Mouse (Mus musculus) embryonic facial prominence, embryonic 10.5 days (tissue): ENCODE data around the gene Swap70. TPM values are rescaled to one million over a fixed set of nuclear protein-coding genes. Genes with fewer than 3 reads are reported as not detected.

Source experiments
- DNase-seq: peaks from one replicate; pipeline ENCODE4 v3.0.0-alpha.2; 2017; ENCODE audit warnings: low spot score
- H3K27ac ChIP-seq: fragments of 300-500 bp; sonication (generic); replicated peaks from 2 replicates; pipeline ENCODE4 v1.5.1; 2016; ENCODE audit warnings: mild to moderate bottlenecking
- H3K27me3 ChIP-seq: fragments of 300-500 bp; sonication (generic); replicated peaks from 2 replicates; pipeline ENCODE4 v1.6.1; 2016; ENCODE audit warnings: low read depth, mild to moderate bottlenecking; ENCODE audit not compliant: poor library complexity, severe bottlenecking
- H3K36me3 ChIP-seq: fragments of 300-500 bp; sonication (generic); replicated peaks from 2 replicates; pipeline ENCODE4 v1.6.1; 2016; ENCODE audit warnings: mild to moderate bottlenecking, moderate library complexity
- H3K4me1 ChIP-seq: fragments of 300-500 bp; sonication (generic); 2 replicates; pipeline ENCODE4 v1.6.1; 2016
- H3K4me3 ChIP-seq: fragments of 300-500 bp; sonication (generic); 2 replicates; pipeline ENCODE4 v1.5.1; 2016; ENCODE audit warnings: mild to moderate bottlenecking, moderate library complexity
- H3K9me3 ChIP-seq: fragments of 300-500 bp; sonication (generic); 2 replicates; pipeline ENCODE4 v1.6.1; 2016; ENCODE audit warnings: mild to moderate bottlenecking
- WGBS: fragments of 180-500 bp; shearing (Covaris S2); methylation state at CpG from one replicate; pipeline ENCODE4 v1.1.7; 2016; 5-methylcytosine and 5-hydroxymethylcytosine counted together
- polyA plus RNA-seq: library from polyadenylated mRNA; unstranded; fragments of >200 nt; fragmentation: Nextera tagmentation; extraction: Ambion mirVana; gene quantifications from 2 replicates; pipeline ENCODE4 v1.2.1, GENCODE M21; 2016

Swap70 gene
- polyA plus RNA-seq, 1 experiment from 2014 or later, result 30.7 TPM

GRCm38 (mm10) chr7:110283484-110284275 lies 62.2 kb downstream of the Swap70 start:
- peaks cover 41% of the 10 kb centered on the region for H3K36me3 ChIP-seq
- DNase-seq, result no peak
- no peak overlapping the region for H3K27ac ChIP-seq
- no peaks in the 10 kb centered on the region for H3K9me3 ChIP-seq
- H3K27me3 ChIP-seq, result no peaks in the 10 kb centered on the region
- 94% methylated on average over 6 of the region's 6 CpGs for WGBS
- H3K4me3 ChIP-seq, result no peak overlapping the region
- H3K4me1 ChIP-seq, result peaks cover 16% of the 10 kb centered on the region

- 93% methylated on average over 12 of the region's 12 CpGs for WGBS
- Histone ChIP-seq H3K9me3 (no peaks in the 10 kb centered on the region), H3K4me1 (peaks cover 22% of the 10 kb centered on the region), H3K36me3 (peaks cover 25% of the 10 kb centered on the region), H3K27me3 (no peaks in the 10 kb centered on the region), H3K27ac (no peak overlapping the region), H3K4me3 (no peak overlapping the region)
- no peak for DNase-seq
These were observed 63.8 kb downstream of the Swap70 start for GRCm38 (mm10) chr7:110285076-110285848.

DNA sequence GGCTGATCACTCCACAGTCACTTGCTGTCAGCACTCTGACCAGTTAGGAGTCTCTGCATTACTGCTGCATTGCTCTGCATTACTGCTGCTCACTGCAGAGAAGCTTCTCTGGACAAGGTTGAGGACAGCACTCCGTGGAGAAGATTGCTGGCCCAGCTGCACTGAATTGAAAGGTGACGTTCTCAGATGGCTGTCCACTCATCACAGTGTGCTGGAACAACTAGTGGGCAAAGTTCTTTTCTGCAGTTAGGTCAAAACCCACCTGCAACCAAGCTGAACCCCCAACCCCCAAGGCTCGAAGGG lies 64.3 kb downstream of the Swap70 start:
- DNase-seq, result no peak
- H3K4me3 ChIP-seq, result no peak overlapping the region
- 83% methylated on average over 3 of the region's 3 CpGs for WGBS

DNA sequence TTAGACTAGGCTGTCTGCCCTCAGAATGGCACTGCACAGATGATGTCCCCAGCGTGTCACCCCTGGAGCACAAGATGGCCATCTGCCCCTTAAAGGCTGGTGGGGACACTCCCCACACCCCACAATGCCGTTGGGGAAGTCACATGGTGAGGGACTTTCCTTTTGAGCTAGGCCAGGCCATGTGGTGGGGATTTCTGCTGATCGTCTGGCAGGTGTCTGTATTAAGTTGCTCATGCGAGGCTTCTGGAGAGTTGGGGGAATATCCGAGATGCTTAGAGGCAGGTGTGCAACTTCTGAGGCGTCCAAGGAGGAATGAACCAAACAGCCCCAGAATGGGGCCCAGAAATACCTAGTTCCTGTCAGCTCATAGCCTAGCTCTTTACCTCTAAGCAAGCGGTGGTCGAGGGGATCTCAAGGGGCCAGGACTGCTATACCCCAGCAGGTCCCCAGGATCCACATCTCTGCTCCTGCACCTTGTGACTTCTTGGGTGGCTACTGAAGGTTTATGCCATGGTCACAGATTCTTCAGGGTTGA lies 64.8 kb downstream of the Swap70 start:
- H3K9me3 ChIP-seq, result no peaks in the 10 kb centered on the region
- H3K27ac ChIP-seq, result no peak overlapping the region
- no peaks in the 10 kb centered on the region for H3K27me3 ChIP-seq
- H3K4me3 ChIP-seq, result no peak overlapping the region
- no peak for DNase-seq
- WGBS, result 83% methylated on average over 8 of the region's 8 CpGs
- H3K4me1 ChIP-seq, result peaks cover 22% of the 10 kb centered on the region
- H3K36me3 ChIP-seq, result peaks cover 16% of the 10 kb centered on the region

More for the DNA sequence above, 64.3 kb downstream of the Swap70 start:
- no peaks in the 10 kb centered on the region for H3K9me3 ChIP-seq
- peaks cover 22% of the 10 kb centered on the region for H3K4me1 ChIP-seq
- no peak overlapping the region for H3K27ac ChIP-seq
- H3K27me3 ChIP-seq, result no peaks in the 10 kb centered on the region
- peaks cover 21% of the 10 kb centered on the region for H3K36me3 ChIP-seq

DNA sequence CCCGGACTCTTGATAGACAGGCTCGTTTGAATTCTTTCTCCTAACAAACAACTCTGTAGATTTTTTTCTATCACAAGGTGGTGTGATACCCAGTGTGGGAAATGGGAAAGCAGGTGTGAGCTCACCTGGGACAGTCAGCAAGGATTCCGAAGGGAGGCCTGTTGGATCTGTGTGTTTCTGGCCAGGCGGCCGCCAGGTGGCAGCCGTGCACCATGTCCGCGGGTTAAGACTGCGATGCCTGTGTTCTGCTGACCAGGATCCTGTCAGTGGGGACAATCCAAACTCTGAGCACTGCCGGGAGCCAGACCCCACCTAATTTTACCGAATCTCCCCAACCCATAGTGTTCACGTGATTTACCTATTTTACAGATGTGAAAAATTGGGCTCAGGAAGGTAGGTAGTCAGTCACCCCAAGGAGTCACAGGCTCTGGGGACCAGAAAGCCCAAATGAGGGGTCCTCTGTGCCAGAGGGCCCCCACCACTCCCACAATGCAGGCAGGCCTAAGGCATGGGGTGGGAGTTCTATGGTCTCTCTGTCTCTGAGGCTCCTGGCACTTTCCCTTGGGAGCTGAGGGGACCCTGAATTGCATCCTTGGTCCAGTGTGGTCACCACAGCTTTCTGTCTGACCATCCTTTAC lies 65.4 kb downstream of the Swap70 start:
- H3K4me3 ChIP-seq, result no peak overlapping the region
- peaks cover 22% of the 10 kb centered on the region for H3K4me1 ChIP-seq
- H3K27ac ChIP-seq, result peak overlapping the region; percentile 21; the same call in 1 of the 2 replicates
- WGBS, result 7% methylated on average over 12 of the region's 12 CpGs
- DNase-seq, result peak; percentile 89
- H3K36me3 ChIP-seq, result peaks cover 10% of the 10 kb centered on the region
- no peaks in the 10 kb centered on the region for H3K9me3 ChIP-seq
- H3K27me3 ChIP-seq, result no peaks in the 10 kb centered on the region

DNA sequence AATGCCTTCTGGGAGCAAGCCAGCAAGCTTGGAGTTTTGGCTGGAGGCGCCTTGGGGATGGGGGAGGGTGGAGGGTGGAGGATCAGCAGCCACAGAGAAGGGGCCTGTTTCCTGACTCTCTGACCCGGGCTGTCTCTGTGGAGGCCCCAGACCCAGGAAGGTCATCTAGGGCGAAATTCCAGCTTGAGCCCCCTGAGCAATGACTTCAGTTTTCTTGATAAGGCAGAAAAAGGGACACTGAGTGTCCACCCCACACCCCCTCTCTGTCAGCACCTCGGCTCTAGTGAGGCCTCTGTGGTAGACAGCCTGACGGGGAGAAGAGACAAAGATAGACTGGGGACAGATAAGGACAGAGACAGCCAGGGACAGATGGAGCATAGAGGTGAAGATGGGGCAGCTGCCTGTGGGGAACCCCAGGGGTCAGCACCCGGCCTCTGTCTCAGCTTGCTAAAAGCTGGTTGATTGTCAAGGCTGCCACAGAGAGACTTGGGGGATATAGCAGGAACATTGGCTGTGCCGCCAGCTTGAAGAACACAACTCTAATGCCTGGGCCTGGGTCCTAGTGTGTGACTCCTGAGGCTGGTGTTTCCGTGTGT lies 66.1 kb downstream of the Swap70 start:
- Histone ChIP-seq H3K4me3 (no peak overlapping the region), H3K36me3 (peaks cover 3% of the 10 kb centered on the region), H3K27ac (peak overlapping the region; percentile 21; the same call in 1 of the 2 replicates), H3K4me1 (peaks cover 22% of the 10 kb centered on the region), H3K27me3 (no peaks in the 10 kb centered on the region), H3K9me3 (no peaks in the 10 kb centered on the region)
- DNase-seq, result no peak
- 39% methylated on average over 8 of the region's 8 CpGs for WGBS

DNA sequence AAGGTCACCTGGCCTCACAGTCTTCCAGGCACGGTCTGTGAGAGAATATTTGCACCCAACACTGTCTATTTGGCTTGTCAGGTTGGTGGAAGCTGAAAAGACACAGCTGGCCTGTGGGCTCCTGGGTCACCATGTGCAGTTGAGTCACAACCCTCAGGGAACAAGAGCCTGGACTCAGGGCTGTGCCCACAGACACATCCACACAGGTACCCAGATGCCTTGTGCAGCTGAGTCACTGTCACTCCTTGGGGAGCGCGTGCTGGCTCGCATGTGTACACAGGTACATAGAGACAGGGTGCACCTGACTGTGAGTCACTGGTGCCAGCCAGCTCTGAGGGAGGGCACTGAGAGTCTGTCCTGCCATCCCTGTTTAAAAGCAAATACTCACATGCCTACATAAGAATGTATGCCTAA lies 66.7 kb downstream of the Swap70 start:
- H3K27me3 ChIP-seq, result no peaks in the 10 kb centered on the region
- H3K4me3 ChIP-seq, result no peak overlapping the region
- WGBS, result 89% methylated on average over 4 of the region's 4 CpGs
- H3K4me1 ChIP-seq, result peaks cover 22% of the 10 kb centered on the region
- no peaks in the 10 kb centered on the region for H3K36me3 ChIP-seq
- no peaks in the 10 kb centered on the region for H3K9me3 ChIP-seq
- H3K27ac ChIP-seq, result no peak overlapping the region
- no peak for DNase-seq

- no peak overlapping the region for H3K4me3 ChIP-seq
- DNase-seq, result no peak
- no peak overlapping the region for H3K27ac ChIP-seq
- H3K36me3 ChIP-seq, result no peaks in the 10 kb centered on the region
- peaks cover 22% of the 10 kb centered on the region for H3K4me1 ChIP-seq
- 78% methylated on average over 6 of the region's 6 CpGs for WGBS
- H3K9me3 ChIP-seq, result no peaks in the 10 kb centered on the region
- no peaks in the 10 kb centered on the region for H3K27me3 ChIP-seq
These were observed 67.2 kb downstream of the Swap70 start for GRCm38 (mm10) chr7:110288731-110289191.

DNA sequence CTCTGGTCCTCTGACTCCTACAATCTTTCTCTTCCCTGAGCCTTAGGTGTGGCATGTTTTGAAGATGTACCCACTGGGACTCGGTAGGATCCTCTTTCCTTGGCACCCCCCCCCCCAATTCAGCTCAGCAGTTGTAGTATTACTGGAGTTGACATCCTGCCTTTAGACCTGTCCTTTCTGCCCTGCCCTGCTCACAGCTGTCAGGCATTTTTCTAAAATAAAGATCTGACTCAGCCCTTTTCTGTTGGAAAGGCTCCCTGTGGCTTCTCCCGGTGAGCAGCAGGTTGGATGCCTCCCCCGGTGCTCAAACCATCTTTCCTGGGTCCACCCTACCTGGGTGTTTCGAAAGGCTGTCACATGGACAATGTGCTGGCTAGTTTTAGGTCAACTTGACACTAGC lies 68.1 kb downstream of the Swap70 start:
- no peaks in the 10 kb centered on the region for H3K36me3 ChIP-seq
- H3K4me1 ChIP-seq, result peaks cover 22% of the 10 kb centered on the region
- H3K27ac ChIP-seq, result no peak overlapping the region
- DNase-seq, result no peak
- WGBS, result 77% methylated on average over 4 of the region's 4 CpGs
- no peak overlapping the region for H3K4me3 ChIP-seq
- H3K27me3 ChIP-seq, result no peaks in the 10 kb centered on the region
- H3K9me3 ChIP-seq, result no peaks in the 10 kb centered on the region

DNA sequence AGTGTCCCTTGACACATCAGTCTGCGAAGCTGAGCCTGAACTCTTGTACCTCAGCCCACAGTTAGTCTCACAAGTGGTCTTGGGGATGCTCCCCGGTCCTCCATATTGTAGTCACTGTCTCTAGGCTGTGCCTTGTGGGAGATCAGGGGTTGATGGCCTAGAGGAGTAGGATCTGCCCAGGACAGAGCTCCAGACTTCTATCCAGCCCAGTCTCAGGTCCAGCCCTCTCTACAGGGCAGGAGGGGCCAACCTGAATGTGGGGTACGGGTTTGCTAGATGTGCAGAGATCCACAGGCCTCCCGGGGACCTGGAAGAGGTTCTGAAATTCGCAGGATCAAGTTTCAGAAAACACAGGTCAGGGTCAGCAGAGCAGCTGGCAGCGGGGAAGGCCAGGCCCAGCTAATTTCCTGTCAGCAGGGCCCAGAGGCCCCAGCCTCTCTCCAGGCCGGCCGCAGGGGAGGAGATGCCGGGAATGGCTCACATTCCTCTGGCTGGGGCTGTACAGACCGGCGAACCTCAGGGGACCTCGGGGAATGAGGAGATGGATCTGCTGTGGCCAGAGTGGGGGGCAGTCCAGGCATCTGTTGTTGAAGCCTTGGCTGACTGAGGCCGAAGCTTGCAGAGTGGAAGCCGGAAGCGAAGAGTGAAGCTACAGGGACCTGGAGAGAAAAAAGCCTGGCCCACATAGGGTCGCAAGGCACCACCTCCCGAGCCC lies 75.5 kb downstream of the Swap70 start:
- peak; percentile 89 for DNase-seq
- H3K27ac ChIP-seq, result peak overlapping the region; percentile 87
- H3K27me3 ChIP-seq, result no peaks in the 10 kb centered on the region
- H3K9me3 ChIP-seq, result no peaks in the 10 kb centered on the region
- H3K4me1 ChIP-seq, result peaks cover 31% of the 10 kb centered on the region
- H3K36me3 ChIP-seq, result no peaks in the 10 kb centered on the region
- peak overlapping the region; percentile 14; the same call in 1 of the 2 replicates for H3K4me3 ChIP-seq
- 20% methylated on average over 17 of the region's 17 CpGs for WGBS

DNA sequence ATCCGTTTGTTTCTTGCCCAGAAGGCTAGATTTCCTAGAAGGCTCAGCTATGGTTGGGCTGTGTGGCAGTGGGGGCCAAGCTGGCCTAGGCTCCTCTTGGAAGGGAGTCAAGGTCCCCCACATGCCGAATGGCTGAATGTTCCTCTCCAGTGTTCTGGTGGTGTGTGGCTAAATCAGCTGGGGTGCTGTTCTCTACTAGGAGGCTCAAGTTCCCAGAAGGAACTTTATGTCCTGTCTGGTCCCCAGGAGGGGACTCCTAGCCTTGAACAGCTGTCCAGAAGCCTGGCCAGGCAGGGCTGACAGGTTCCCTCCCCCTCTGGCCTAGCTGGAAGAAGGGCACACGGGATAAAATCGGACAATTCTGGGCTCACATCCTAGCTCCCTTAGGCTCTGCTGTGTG lies 76.1 kb downstream of the Swap70 start:
- H3K4me3 ChIP-seq, result 0 out of 2 replicates have a peak overlapping the region, but pooled peaks have one; percentile 14
- H3K27ac ChIP-seq, result peak overlapping the region; percentile 87
- no peak for DNase-seq
- no peaks in the 10 kb centered on the region for H3K9me3 ChIP-seq
- no peaks in the 10 kb centered on the region for H3K27me3 ChIP-seq
- H3K4me1 ChIP-seq, result peaks cover 31% of the 10 kb centered on the region
- H3K36me3 ChIP-seq, result no peaks in the 10 kb centered on the region
- WGBS, result 34% methylated on average over 4 of the region's 4 CpGs
